Mouse (Mus musculus) thymus, adult 2 months (tissue): ENCODE measurements around the gene Mrtfa.

ENCODE experiments used
- CTCF ChIP-seq: fragments of 200-500 bp; IDR thresholded peaks from 2 replicates; pipeline ENCODE4 v1.5.1; 2012; ENCODE audit warnings: mild to moderate bottlenecking, control low read depth, low read length, moderate library complexity, borderline replicate concordance; ENCODE audit not compliant: control insufficient read depth, poor library complexity, insufficient read depth; ENCODE audit errors: extremely low read depth
- POLR2A ChIP-seq: fragments of 200-500 bp; IDR thresholded peaks from 2 replicates; pipeline ENCODE4 v1.6.1; 2012; ENCODE audit warnings: mild to moderate bottlenecking, low read length, control low read depth, moderate library complexity; ENCODE audit not compliant: control insufficient read depth, poor library complexity, insufficient read depth; ENCODE audit errors: extremely low read depth

DNA sequence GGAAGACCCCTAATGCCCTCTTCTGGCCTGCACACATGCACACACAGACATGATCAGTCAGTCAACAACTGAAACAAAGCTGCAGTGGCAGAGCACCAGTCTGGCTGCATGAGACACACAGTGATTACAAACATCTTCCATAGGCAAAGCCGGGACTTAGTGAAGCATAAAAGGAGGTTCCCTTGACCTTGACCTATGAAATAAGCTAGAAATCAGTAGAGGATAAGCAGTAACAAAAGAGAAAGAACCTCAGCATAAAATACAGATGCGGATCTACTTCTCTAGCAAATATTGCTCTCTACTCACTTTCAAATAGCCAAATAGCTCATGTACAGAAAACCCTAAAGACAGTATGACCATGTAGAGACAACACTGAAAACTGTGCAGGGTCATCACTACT lies 68.5 kb downstream of the Mrtfa start:
- TF ChIP-seq POLR2A (no peak), CTCF (no peak)
